Mouse (Mus musculus) small intestine, adult 2 months (tissue): ENCODE results near the gene Dhrs7b. TPM values are rescaled to one million over a fixed set of nuclear protein-coding genes. Genes with fewer than 3 reads are reported as not detected.
A peak's percentile ranks its signal among the peaks of the same experiment; 100 is the strongest.
"Not testable (repeated sequence)": the region's sequence is repeated elsewhere in the genome, so short reads cannot be mapped to it uniquely, and the experiment has no call there.

Experiments used
- H3K27ac ChIP-seq: fragments of 200-500 bp; 2 replicates; pipeline ENCODE4 v1.5.1; 2012; ENCODE audit warnings: low read depth, low read length, control low read depth, inconsistent platforms; ENCODE audit not compliant: insufficient read depth
- H3K27me3 ChIP-seq: fragments of 200-500 bp; 2 replicates; pipeline ENCODE4 v1.6.1; 2012; ENCODE audit warnings: mild to moderate bottlenecking, moderate library complexity, low read length, inconsistent platforms; ENCODE audit not compliant: control insufficient read depth, insufficient read depth
- H3K36me3 ChIP-seq: fragments of 200-500 bp; 2 replicates; pipeline ENCODE4 v1.6.1; 2012; ENCODE audit warnings: mild to moderate bottlenecking, low read length, control low read depth, inconsistent platforms; ENCODE audit not compliant: control insufficient read depth, insufficient read depth
- H3K4me1 ChIP-seq: fragments of 200-500 bp; 2 replicates; pipeline ENCODE4 v1.6.1; 2012; ENCODE audit warnings: low read length, inconsistent platforms, mixed read lengths; ENCODE audit not compliant: control insufficient read depth, insufficient read depth, insufficient read length
- H3K4me3 ChIP-seq: fragments of 200-500 bp; 2 replicates; pipeline ENCODE4 v1.5.1; 2012; ENCODE audit warnings: low read depth, mild to moderate bottlenecking, control low read depth, inconsistent platforms, low read length, moderate library complexity
- CTCF ChIP-seq: fragments of 200-500 bp; IDR thresholded peaks from 2 replicates; pipeline ENCODE4 v1.5.1; 2012; ENCODE audit warnings: low read depth, mild to moderate bottlenecking, control low read depth, inconsistent platforms, low read length, moderate library complexity, mixed read lengths; ENCODE audit not compliant: insufficient replicate concordance, insufficient read length; ENCODE audit errors: extremely low read depth
- POLR2A ChIP-seq: fragments of 200-500 bp; IDR thresholded peaks from 2 replicates; pipeline ENCODE4 v1.6.1; 2012; ENCODE audit warnings: low read depth, mild to moderate bottlenecking, control low read depth, inconsistent platforms, low read length, moderate library complexity
- WGBS: fragments of 180-500 bp; shearing (Covaris S2); methylation state at CpG from one replicate; pipeline ENCODE4 v1.1.7; 2018; 5-methylcytosine and 5-hydroxymethylcytosine counted together
- polyA plus RNA-seq: library from polyadenylated mRNA; depleted of rRNA; stranded (reverse); fragments of >200 nt; gene quantifications from 2 replicates; pipeline ENCODE4 v1.2.3, GENCODE M21; 2012

Gene Dhrs7b
- polyA plus RNA-seq, 1 experiment, result 34.1 TPM

DNA sequence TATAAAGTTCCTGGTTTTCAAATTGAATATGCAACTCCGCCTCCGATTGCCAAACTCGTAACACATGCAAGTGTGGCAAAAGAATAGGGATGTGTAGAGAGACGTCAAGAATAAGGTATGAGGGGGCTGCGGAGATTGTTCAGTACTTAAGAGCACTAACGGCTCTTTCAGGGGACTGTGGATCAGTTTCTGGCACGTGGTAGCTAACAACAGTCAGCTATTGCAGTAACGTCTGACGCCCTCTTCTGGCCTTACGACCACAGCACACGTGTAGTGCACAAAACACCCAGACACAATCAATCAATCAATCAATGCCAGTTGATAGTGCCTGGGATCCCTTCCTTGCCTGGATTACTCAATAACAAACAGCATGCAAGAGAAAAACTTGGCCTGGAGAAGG, 49.0 kb downstream of the Dhrs7b start:
- WGBS, result under 1% methylated on average over 11 of the region's 11 CpGs
- H3K27ac ChIP-seq, result peak overlapping the region; percentile 96
- H3K27me3 ChIP-seq, result no peaks in the 10 kb centered on the region
- no peaks in the 10 kb centered on the region for H3K36me3 ChIP-seq
- H3K4me3 ChIP-seq, result peak overlapping the region; percentile 90
- TF ChIP-seq CTCF (peak; percentile 74; the same call in 1 of the 2 replicates), POLR2A (no peak)
- peaks cover 12% of the 10 kb centered on the region; the same call in 1 of the 2 replicates for H3K4me1 ChIP-seq

GRCm38 (mm10) chr11:60880559-60880958, 50.1 kb downstream of the Dhrs7b start:
- Histone ChIP-seq H3K27me3 (no peaks in the 10 kb centered on the region), H3K36me3 (no peaks in the 10 kb centered on the region), H3K4me3 (no peak overlapping the region), H3K27ac (no peak overlapping the region), H3K4me1 (peaks cover 12% of the 10 kb centered on the region; the same call in 1 of the 2 replicates)
- 84% methylated on average over 4 of the region's 4 CpGs for WGBS
- no peak for TF ChIP-seq POLR2A

GRCm38 (mm10) chr11:60882386-60882785, 52.0 kb downstream of the Dhrs7b start:
- H3K4me3 ChIP-seq, result no peak overlapping the region
- no peaks in the 10 kb centered on the region for H3K36me3 ChIP-seq
- no peaks in the 10 kb centered on the region for H3K27me3 ChIP-seq
- WGBS, result 81% methylated on average over 3 of the region's 3 CpGs
- TF ChIP-seq CTCF, result no peak
- TF ChIP-seq POLR2A, result no peak
- H3K27ac ChIP-seq, result no peak overlapping the region
- H3K4me1 ChIP-seq, result peaks cover 2% of the 10 kb centered on the region; the same call in 1 of the 2 replicates

DNA sequence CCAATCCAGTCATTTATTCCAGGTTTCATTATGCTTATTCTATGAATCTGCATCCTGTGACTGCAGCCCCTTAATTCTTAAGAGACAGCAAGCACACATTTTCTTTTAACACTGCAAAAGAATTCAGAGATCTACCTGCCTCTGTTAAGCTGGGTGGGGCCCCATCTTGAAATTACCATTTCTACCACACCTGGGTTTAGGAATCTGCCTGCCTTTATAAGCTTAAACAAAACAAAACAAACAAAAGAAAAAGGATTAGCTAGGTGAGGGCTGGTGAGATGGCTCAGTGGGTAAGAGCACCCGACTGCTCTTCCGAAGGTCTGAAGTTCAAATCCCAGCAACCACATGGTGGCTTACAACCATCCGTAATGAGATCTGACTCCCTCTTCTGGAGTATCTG, 56.6 kb downstream of the Dhrs7b start:
- H3K27ac ChIP-seq, H3K36me3 ChIP-seq, H3K4me1 ChIP-seq, H3K27me3 ChIP-seq, H3K4me3 ChIP-seq: not testable (repeated sequence)
- WGBS, result 68% methylated on average over 3 of the region's 3 CpGs

- 56% methylated on average over 2 of the region's 2 CpGs for WGBS
- Histone ChIP-seq H3K27ac (no peak overlapping the region), H3K27me3 (no peaks in the 10 kb centered on the region), H3K4me1 (no peaks in the 10 kb centered on the region), H3K4me3 (no peak overlapping the region), H3K36me3 (no peaks in the 10 kb centered on the region)
- no peak for TF ChIP-seq POLR2A
- no peak for TF ChIP-seq CTCF
These were observed 59.4 kb downstream of the Dhrs7b start for GRCm38 (mm10) chr11:60889861-60890260.

DNA sequence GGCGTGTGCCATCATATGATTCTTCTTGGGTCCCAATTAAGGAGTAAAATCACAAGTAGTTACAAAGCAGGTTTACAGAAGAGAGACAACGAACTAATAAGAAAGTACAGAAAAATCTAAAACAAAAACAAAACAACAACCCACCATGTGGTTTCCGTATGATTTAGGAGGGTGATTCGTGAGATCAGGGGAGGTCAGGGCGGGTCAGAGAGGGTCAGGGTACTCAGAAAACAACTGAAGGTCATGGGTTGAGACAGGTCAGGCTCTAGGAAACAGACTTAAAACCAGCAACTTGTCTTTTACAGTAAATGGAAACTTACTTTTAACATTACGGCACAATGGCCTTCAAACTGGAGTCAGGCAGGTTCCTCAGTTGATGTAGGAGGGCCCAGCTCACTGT, 59.9 kb downstream of the Dhrs7b start:
- no peaks in the 10 kb centered on the region for H3K4me1 ChIP-seq
- WGBS, result 62% methylated on average over 6 of the region's 6 CpGs
- TF ChIP-seq POLR2A, result no peak
- no peak for TF ChIP-seq CTCF

GRCm38 (mm10) chr11:60890744-60891143, 60.3 kb downstream of the Dhrs7b start:
- TF ChIP-seq POLR2A, result no peak
- TF ChIP-seq CTCF, result no peak
- no peaks in the 10 kb centered on the region for H3K4me1 ChIP-seq
- H3K27ac ChIP-seq, result no peak overlapping the region
- H3K36me3 ChIP-seq, result no peaks in the 10 kb centered on the region
- 65% methylated on average over 3 of the region's 3 CpGs for WGBS
- H3K27me3 ChIP-seq, result no peaks in the 10 kb centered on the region
- H3K4me3 ChIP-seq, result no peak overlapping the region

More for the DNA sequence above, 59.9 kb downstream of the Dhrs7b start:
- Histone ChIP-seq H3K27ac (no peak overlapping the region), H3K4me3 (no peak overlapping the region), H3K36me3 (no peaks in the 10 kb centered on the region), H3K27me3 (no peaks in the 10 kb centered on the region)

GRCm38 (mm10) chr11:60895915-60896314, 65.5 kb downstream of the Dhrs7b start:
- Histone ChIP-seq H3K4me3 (no peak overlapping the region), H3K4me1 (no peaks in the 10 kb centered on the region), H3K27ac (no peak overlapping the region), H3K36me3 (no peaks in the 10 kb centered on the region), H3K27me3 (no peaks in the 10 kb centered on the region)
- TF ChIP-seq CTCF, result no peak
- TF ChIP-seq POLR2A, result no peak
- 37% methylated on average over 4 of the region's 4 CpGs for WGBS
